In genomic region chr5:124043212-124043978, GRCm38 (mm10) we compare ENCODE assay signal across 8 mouse cellular contexts. TPM values are rescaled to one million over a fixed set of nuclear protein-coding genes. Genes with fewer than 3 reads are reported as not detected.
DNase-seq lines count a peak whose midpoint lies in the region; ATAC-seq and TF ChIP-seq lines count a peak whose summit lies in the region.

No protein-coding gene starts in this region.

- no peaks in the 10 kb centered on the region for H3K27me3 ChIP-seq in midbrain, postnatal 0 days (ENCODE audit: insufficient read depth, low read length)

- peak; percentile 92 for ATAC-seq in midbrain, postnatal 0 days (ENCODE audit: low FRiP score)
- ATAC-seq in erythroblast, adult 5-6 weeks (replicated peaks; ENCODE audit: low FRiP score, poor library complexity, severe bottlenecking) = no peak

- no peak overlapping the region for H3K4me3 ChIP-seq in left cerebral cortex, adult 2 months
- H3K4me3 ChIP-seq in midbrain, postnatal 0 days (ENCODE audit: low read depth, low read length) = no peak overlapping the region

- peak overlapping the region; percentile 65 for H3K27ac ChIP-seq in left cerebral cortex, adult 2 months
- peak overlapping the region; percentile 68 for H3K27ac ChIP-seq in midbrain, postnatal 0 days (ENCODE audit: low read depth, low read length)

- no peak for TF ChIP-seq CTCF in left cerebral cortex, adult 2 months (IDR thresholded peaks at IDR 0.05)
- TF ChIP-seq CTCF in midbrain, postnatal 0 days (IDR thresholded peaks at IDR 0.05) = no peak

- WGBS in midbrain, postnatal 0 days = 17% methylated on average over 10 of the region's 10 CpGs

- peaks cover 3% of the 10 kb centered on the region; the same call in 1 of the 2 replicates for H3K4me1 ChIP-seq in midbrain, postnatal 0 days (ENCODE audit: insufficient read depth, low read length)

- DNase-seq in ovary, postnatal 36 days (ENCODE audit: low spot score) = peak; percentile 56
- no peak for DNase-seq in ovary, postnatal 14 days (ENCODE audit: low spot score)
- DNase-seq in fat pad, adult 2 months (ENCODE audit: extremely low read depth, low read depth, low spot score) = peak; percentile 83
- peak; percentile 82 to 84 for DNase-seq in heart, postnatal 10 days
- DNase-seq in left cerebral cortex, adult 2 months (ENCODE audit: extremely low spot score in 1 of 2, low spot score in 2 of 2) = peak; percentile 70
- peak; percentile 94 for DNase-seq in midbrain, postnatal 0 days (ENCODE audit: low spot score)
- no peak for DNase-seq in cerebellum, adult 11 months

- no peak overlapping the region for H3K4me2 ChIP-seq in midbrain, postnatal 0 days (ENCODE audit: low read depth, low read length, poor library complexity, severe bottlenecking)

- peak overlapping the region; percentile 5; the same call in 1 of the 2 replicates for H3K9ac ChIP-seq in midbrain, postnatal 0 days (replicated peaks; ENCODE audit: low read length, poor library complexity, severe bottlenecking)

- H3K9me3 ChIP-seq in midbrain, postnatal 0 days (ENCODE audit: low read length) = no peaks in the 10 kb centered on the region

- intact Hi-C loops in heart, postnatal 10 days (cut with DNase I) = loop anchor here (5.0 kb wide), 1 partner anchor 34 kb away; no protein-coding TSS in a partner anchor
- intact Hi-C loops in left cerebral cortex, adult 2 months (cut with DNase I) = loop anchor here (1.0 kb wide), 1 partner anchor 24 kb away; no protein-coding TSS in a partner anchor

- no peaks in the 10 kb centered on the region for H3K36me3 ChIP-seq in midbrain, postnatal 0 days (ENCODE audit: insufficient read depth, low read length)

RNA-seq across cellular contexts. Expression of gene Vps37b, which starts 11.3 kb away (rescaled TPM):
- 10 to 100 TPM; 38.0 to 46.7 TPM for total RNA-seq in heart, postnatal 10 days (2021)
- total RNA-seq in left cerebral cortex, adult 2 months (2021) = 10 to 100 TPM; 46.1 to 47.3 TPM
- total RNA-seq in midbrain, postnatal 0 days (2014; rRNA removed) = 52.3 and 75.5 TPM in 2 replicates
- polyA plus RNA-seq in midbrain, postnatal 0 days (2015; fragmentation: Nextera tagmentation; extraction: Ambion mirVana) = 54.3 and 56.2 TPM in 2 replicates
- 14.4 and 27.9 TPM in 2 replicates for total RNA-seq in erythroblast, adult 5-6 weeks (2015; ENCODE audit: low replicate concordance)
- 6.8 and 7.9 TPM in 2 replicates for total RNA-seq in erythroblast, adult 5-6 weeks (2017; ENCODE audit: low replicate concordance)

RNA-seq across cellular contexts. Expression of gene Abcb9, which starts 52.2 kb away (rescaled TPM):
- total RNA-seq in heart, postnatal 10 days (2021) = 1 to 10 TPM; 6.5 to 6.7 TPM
- 10 to 100 TPM; 55.0 to 57.3 TPM for total RNA-seq in left cerebral cortex, adult 2 months (2021)
- total RNA-seq in midbrain, postnatal 0 days (2014; rRNA removed) = 41.7 and 42.1 TPM in 2 replicates
- 29.6 and 30.1 TPM in 2 replicates for polyA plus RNA-seq in midbrain, postnatal 0 days (2015; fragmentation: Nextera tagmentation; extraction: Ambion mirVana)
- total RNA-seq in erythroblast, adult 5-6 weeks (2015; ENCODE audit: low replicate concordance) = 13.8 and 15.5 TPM in 2 replicates
- 19.1 and 23.4 TPM in 2 replicates for total RNA-seq in erythroblast, adult 5-6 weeks (2017; ENCODE audit: low replicate concordance)

Comparison
In these comparisons a context has a peak if more than half of its experiments do, and no peak if none do; other contexts are left out.
1. DNase-seq: peak in ovary, postnatal 36 days (single experiment), fat pad, adult 2 months (single experiment), heart, postnatal 10 days (2 of 2), left cerebral cortex, adult 2 months (2 of 2) and midbrain, postnatal 0 days (single experiment); none in ovary, postnatal 14 days (single experiment) and cerebellum, adult 11 months (single experiment).